Mouse (Mus musculus) neural tube, embryonic 15.5 days (tissue): ENCODE measurements at regions not wholly inside any gene's neighbourhood (a gene's known extent, or its start where the extent isn't known, plus 50 kb on each side); places are given as distances from the start of the nearest gene placed in this dataset.

ENCODE experiments used
- ATAC-seq: fragments of 200-750 bp; cut with Nextera tagmentation; 2 replicates; pipeline ENCODE4 v1.8.0; 2017; ENCODE audit warnings: mild to moderate bottlenecking, moderate TSS enrichment, moderate library complexity; ENCODE audit not compliant: low FRiP score
- H3K27ac ChIP-seq: fragments of 300-500 bp; sonication (generic); replicated peaks from 2 replicates; pipeline ENCODE4 v1.5.1; 2015; ENCODE audit warnings: mild to moderate bottlenecking, inconsistent platforms
- H3K27me3 ChIP-seq: fragments of 300-500 bp; sonication (generic); replicated peaks from 2 replicates; pipeline ENCODE4 v1.6.1; 2015; ENCODE audit warnings: inconsistent platforms
- H3K36me3 ChIP-seq: fragments of 300-500 bp; sonication (generic); 2 replicates; pipeline ENCODE4 v1.6.1; 2015; ENCODE audit warnings: inconsistent platforms
- H3K4me1 ChIP-seq: fragments of 300-500 bp; sonication (generic); 2 replicates; pipeline ENCODE4 v1.6.1; 2015; ENCODE audit warnings: inconsistent platforms
- H3K4me2 ChIP-seq: fragments of 300-500 bp; sonication (generic); 2 replicates; pipeline ENCODE4 v1.6.1; 2015; ENCODE audit warnings: inconsistent platforms, mild to moderate bottlenecking, moderate library complexity
- H3K4me3 ChIP-seq: fragments of 300-500 bp; sonication (generic); replicated peaks from 2 replicates; pipeline ENCODE4 v1.5.1; 2015; ENCODE audit warnings: mild to moderate bottlenecking, inconsistent platforms
- H3K9ac ChIP-seq: fragments of 300-500 bp; sonication (generic); replicated peaks from 2 replicates; pipeline ENCODE4 v1.6.1; 2015; ENCODE audit warnings: mild to moderate bottlenecking, inconsistent platforms
- H3K9me3 ChIP-seq: fragments of 300-500 bp; sonication (generic); replicated peaks from 2 replicates; pipeline ENCODE4 v1.6.1; 2016; ENCODE audit warnings: inconsistent platforms
- WGBS: fragments of 180-500 bp; shearing (Covaris S2); methylation state at CpG from one replicate; pipeline ENCODE4 v1.1.7; 2015; ENCODE audit warnings: mixed read lengths; 5-methylcytosine and 5-hydroxymethylcytosine counted together

- Histone ChIP-seq H3K9me3 (no peaks in the 10 kb centered on the region), H3K9ac (no peak overlapping the region), H3K4me3 (no peak overlapping the region), H3K27ac (no peak overlapping the region), H3K4me2 (no peak overlapping the region), H3K27me3 (no peaks in the 10 kb centered on the region; the same call in 1 of the 2 replicates), H3K4me1 (0 out of 2 replicates have a peak, but pooled peaks cover 6% of the 10 kb centered on the region), H3K36me3 (no peaks in the 10 kb centered on the region)
- ATAC-seq, result no peak
- 25% methylated on average over 2 of the region's 2 CpGs for WGBS
These were observed 165.3 kb upstream of the Lrig3 start for GRCm38 (mm10) chr10:125800572-125801114.

- no peaks in the 10 kb centered on the region for H3K36me3 ChIP-seq
- H3K9me3 ChIP-seq, result no peaks in the 10 kb centered on the region
- no peak overlapping the region for H3K27ac ChIP-seq
- no peak for ATAC-seq
- H3K9ac ChIP-seq, result no peak overlapping the region
- WGBS, result 7% methylated on average over 4 of the region's 4 CpGs
- no peak overlapping the region for H3K4me3 ChIP-seq
- no peak overlapping the region for H3K4me2 ChIP-seq
- no peaks in the 10 kb centered on the region; the same call in 1 of the 2 replicates for H3K27me3 ChIP-seq
- 0 out of 2 replicates have a peak, but pooled peaks cover 6% of the 10 kb centered on the region for H3K4me1 ChIP-seq
These were observed 164.5 kb upstream of the Lrig3 start for GRCm38 (mm10) chr10:125801450-125801849.

DNA sequence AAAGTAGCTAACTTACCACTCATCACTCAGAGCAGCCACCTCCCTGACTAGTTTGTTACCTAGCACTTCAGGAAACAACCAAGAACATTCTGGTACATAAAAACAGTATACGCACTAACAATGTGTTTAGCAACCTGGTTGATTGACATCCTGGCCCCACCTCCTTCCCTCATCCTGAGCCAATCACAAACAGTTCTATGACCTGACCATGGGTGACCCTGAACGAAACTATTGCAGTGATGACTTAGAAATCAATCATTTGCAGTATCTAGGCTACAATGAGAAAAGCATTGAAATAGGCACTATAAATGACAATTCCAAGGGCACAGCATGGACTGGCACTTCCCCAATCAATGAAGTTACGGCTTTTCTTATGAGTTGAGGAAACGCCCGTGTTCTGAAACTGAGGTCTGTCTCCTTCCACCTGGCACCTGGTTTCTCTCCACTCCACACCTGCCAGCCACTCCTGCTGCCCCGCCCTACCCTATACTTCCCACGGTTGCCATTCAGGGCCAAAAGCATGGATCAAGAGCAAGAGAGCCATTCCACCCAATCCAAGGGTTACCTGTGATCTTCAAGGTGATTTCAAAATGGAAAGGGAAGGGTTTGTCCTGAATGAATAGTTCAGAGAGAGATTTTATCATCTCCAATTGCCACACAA, 162.9 kb upstream of the Lrig3 start:
- H3K27me3 ChIP-seq, result no peaks in the 10 kb centered on the region; the same call in 1 of the 2 replicates
- no peak overlapping the region for H3K4me3 ChIP-seq
- H3K4me1 ChIP-seq, result 0 out of 2 replicates have a peak, but pooled peaks cover 6% of the 10 kb centered on the region
- no peaks in the 10 kb centered on the region for H3K36me3 ChIP-seq
- 92% methylated on average over 7 of the region's 7 CpGs for WGBS
- no peaks in the 10 kb centered on the region for H3K9me3 ChIP-seq
- H3K4me2 ChIP-seq, result no peak overlapping the region
- ATAC-seq, result no peak
- H3K27ac ChIP-seq, result no peak overlapping the region
- H3K9ac ChIP-seq, result no peak overlapping the region

GRCm38 (mm10) chr10:125809763-125810361, 156.1 kb upstream of the Lrig3 start:
- Histone ChIP-seq H3K4me1 (peaks cover 5% of the 10 kb centered on the region; the same call in 1 of the 2 replicates), H3K27me3 (no peaks in the 10 kb centered on the region), H3K9me3 (no peaks in the 10 kb centered on the region), H3K36me3 (no peaks in the 10 kb centered on the region), H3K4me3 (no peak overlapping the region), H3K4me2 (no peak overlapping the region), H3K27ac (no peak overlapping the region), H3K9ac (no peak overlapping the region)
- 56% methylated on average over 8 of the region's 8 CpGs for WGBS
- ATAC-seq, result no peak

GRCm38 (mm10) chr10:125810590-125810989, 155.4 kb upstream of the Lrig3 start:
- no peak overlapping the region for H3K4me3 ChIP-seq
- H3K9me3 ChIP-seq, result no peaks in the 10 kb centered on the region
- H3K36me3 ChIP-seq, result no peaks in the 10 kb centered on the region
- no peak overlapping the region for H3K4me2 ChIP-seq
- WGBS, result 39% methylated on average over 3 of the region's 3 CpGs
- H3K9ac ChIP-seq, result no peak overlapping the region
- no peaks in the 10 kb centered on the region for H3K27me3 ChIP-seq
- ATAC-seq, result no peak
- H3K4me1 ChIP-seq, result peaks cover 5% of the 10 kb centered on the region; the same call in 1 of the 2 replicates
- no peak overlapping the region for H3K27ac ChIP-seq

GRCm38 (mm10) chr10:125814191-125814887, 151.6 kb upstream of the Lrig3 start:
- WGBS, result 77% methylated on average over 7 of the region's 7 CpGs
- Histone ChIP-seq H3K9ac (no peak overlapping the region), H3K9me3 (no peaks in the 10 kb centered on the region), H3K27me3 (no peaks in the 10 kb centered on the region), H3K4me1 (peaks cover 5% of the 10 kb centered on the region; the same call in 1 of the 2 replicates), H3K36me3 (no peaks in the 10 kb centered on the region), H3K4me3 (no peak overlapping the region), H3K4me2 (no peak overlapping the region), H3K27ac (no peak overlapping the region)
- no peak for ATAC-seq

- no peak overlapping the region for H3K4me2 ChIP-seq
- H3K9ac ChIP-seq, result no peak overlapping the region
- no peaks in the 10 kb centered on the region for H3K9me3 ChIP-seq
- H3K27ac ChIP-seq, result no peak overlapping the region
- WGBS, result 49% methylated on average over 5 of the region's 5 CpGs
- no peaks in the 10 kb centered on the region for H3K27me3 ChIP-seq
- H3K36me3 ChIP-seq, result no peaks in the 10 kb centered on the region
- no peak overlapping the region for H3K4me3 ChIP-seq
- ATAC-seq, result no peak
- no peaks in the 10 kb centered on the region for H3K4me1 ChIP-seq
These were observed 133.8 kb upstream of the Lrig3 start for GRCm38 (mm10) chr10:125832134-125832533.

DNA sequence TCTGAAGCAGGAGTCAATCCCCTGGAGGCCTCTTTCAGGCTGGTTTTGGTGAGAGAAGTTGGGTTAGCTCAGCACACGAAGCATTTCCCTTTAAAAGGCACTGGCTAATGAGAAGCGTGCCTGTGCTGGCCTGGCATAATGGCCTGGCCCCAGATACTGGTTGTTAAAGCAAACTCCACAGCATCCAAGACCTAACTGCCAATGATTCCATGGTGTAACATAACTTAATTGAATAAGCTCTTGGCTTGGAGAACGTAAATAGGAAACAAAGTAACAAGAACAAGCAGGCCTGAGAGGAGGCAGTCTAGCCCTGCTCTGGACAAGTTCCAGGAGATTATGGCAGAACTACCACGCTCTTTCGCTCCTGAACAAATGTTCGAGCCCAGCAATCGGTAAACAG, 133.2 kb upstream of the Lrig3 start:
- WGBS, result 60% methylated on average over 7 of the region's 7 CpGs
- H3K36me3 ChIP-seq, result no peaks in the 10 kb centered on the region
- H3K9ac ChIP-seq, result no peak overlapping the region
- H3K4me1 ChIP-seq, result no peaks in the 10 kb centered on the region
- H3K4me2 ChIP-seq, result no peak overlapping the region
- no peak overlapping the region for H3K27ac ChIP-seq
- H3K4me3 ChIP-seq, result no peak overlapping the region
- no peaks in the 10 kb centered on the region for H3K27me3 ChIP-seq
- no peak for ATAC-seq
- H3K9me3 ChIP-seq, result no peaks in the 10 kb centered on the region

DNA sequence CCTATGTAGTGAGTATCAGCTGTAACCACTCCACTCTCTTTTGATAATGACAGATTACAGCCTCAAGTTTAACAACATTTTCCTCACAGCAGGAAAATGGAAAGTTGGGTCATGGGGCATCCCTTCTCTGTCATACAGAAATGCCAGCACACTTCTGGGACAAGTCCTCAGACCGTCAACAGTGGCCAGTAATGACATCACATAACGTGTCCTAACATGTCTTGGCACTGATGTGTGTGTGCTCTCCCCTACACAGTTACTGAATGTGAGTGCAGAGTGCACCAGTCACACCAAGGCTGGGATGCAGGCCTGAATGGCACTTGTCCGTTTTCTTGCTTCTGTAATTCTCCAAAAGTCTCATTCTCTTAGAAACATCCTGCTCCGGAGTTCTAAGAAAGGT, 132.0 kb upstream of the Lrig3 start:
- H3K4me1 ChIP-seq, result peaks cover 1% of the 10 kb centered on the region; the same call in 1 of the 2 replicates
- H3K36me3 ChIP-seq, result no peaks in the 10 kb centered on the region
- H3K27me3 ChIP-seq, result no peaks in the 10 kb centered on the region
- WGBS, result 83% methylated on average over 4 of the region's 4 CpGs
- ATAC-seq, result no peak
- H3K9ac ChIP-seq, result no peak overlapping the region
- no peaks in the 10 kb centered on the region for H3K9me3 ChIP-seq
- H3K4me2 ChIP-seq, result no peak overlapping the region
- no peak overlapping the region for H3K27ac ChIP-seq
- H3K4me3 ChIP-seq, result no peak overlapping the region

DNA sequence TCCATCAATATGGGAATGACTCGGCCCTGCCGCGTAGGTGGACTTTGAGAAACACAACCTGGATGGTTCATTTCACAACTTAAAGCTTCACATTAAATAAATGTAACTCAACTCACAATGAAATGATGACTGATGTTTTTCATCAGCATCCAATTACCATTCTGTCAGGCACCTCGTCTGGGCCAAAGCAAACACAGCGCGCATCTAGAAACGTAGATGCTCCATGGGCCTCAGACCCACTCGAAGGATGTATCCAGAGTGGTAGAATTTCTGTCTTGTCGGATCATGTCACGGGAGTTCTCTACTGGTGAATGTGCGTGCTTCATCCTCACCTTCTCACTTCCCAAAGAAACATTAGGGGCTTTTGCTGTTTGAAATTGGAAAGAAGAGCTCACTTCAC, 127.0 kb upstream of the Lrig3 start:
- H3K27me3 ChIP-seq, result no peaks in the 10 kb centered on the region
- 78% methylated on average over 11 of the region's 11 CpGs for WGBS
- H3K4me3 ChIP-seq, result no peak overlapping the region
- H3K27ac ChIP-seq, result no peak overlapping the region
- no peak for ATAC-seq
- H3K4me1 ChIP-seq, result peaks cover 15% of the 10 kb centered on the region
- no peak overlapping the region for H3K4me2 ChIP-seq
- no peaks in the 10 kb centered on the region for H3K9me3 ChIP-seq
- H3K9ac ChIP-seq, result no peak overlapping the region
- no peaks in the 10 kb centered on the region for H3K36me3 ChIP-seq

GRCm38 (mm10) chr10:125839621-125840141, 126.3 kb upstream of the Lrig3 start:
- H3K4me3 ChIP-seq, result no peak overlapping the region
- ATAC-seq, result no peak
- peaks cover 15% of the 10 kb centered on the region for H3K4me1 ChIP-seq
- no peak overlapping the region for H3K9ac ChIP-seq
- H3K9me3 ChIP-seq, result no peaks in the 10 kb centered on the region
- peak overlapping the region; percentile 36 for H3K4me2 ChIP-seq
- WGBS, result 7% methylated on average over 5 of the region's 5 CpGs
- no peak overlapping the region for H3K27ac ChIP-seq
- no peaks in the 10 kb centered on the region for H3K36me3 ChIP-seq
- H3K27me3 ChIP-seq, result no peaks in the 10 kb centered on the region
